Mouse (Mus musculus) left cerebral cortex, adult 9 months (tissue): Measurements from ENCODE around the gene Igf2bp2.

Experiments
- DNase-seq, 2 experiments: peaks; one replicate each; pipeline ENCODE4 v3.0.0; 2022; ENCODE audit warnings: low spot score in 2 of 2

Gene Igf2bp2

GRCm38 (mm10) chr16:22149076-22149475 is 14.0 kb downstream of the Igf2bp2 start:
- no peak for DNase-seq

GRCm38 (mm10) chr16:22147131-22147530 is 16.0 kb downstream of the Igf2bp2 start:
- DNase-seq: no peak

- no peak for DNase-seq
Observed at GRCm38 (mm10) chr16:22146071-22146470, 17.0 kb downstream of the Igf2bp2 start.

GRCm38 (mm10) chr16:22144490-22144889 is 18.6 kb downstream of the Igf2bp2 start:
- no peak for DNase-seq

- DNase-seq: no peak
Observed at GRCm38 (mm10) chr16:22140861-22141260, 22.2 kb downstream of the Igf2bp2 start.

- no peak for DNase-seq
Observed at GRCm38 (mm10) chr16:22139821-22140220, 23.3 kb downstream of the Igf2bp2 start.

- no peak for DNase-seq
Observed at GRCm38 (mm10) chr16:22136198-22136597, 26.9 kb downstream of the Igf2bp2 start.

GRCm38 (mm10) chr16:22131321-22131720 is 31.8 kb downstream of the Igf2bp2 start:
- DNase-seq: no peak

- DNase-seq: no peak
Observed at GRCm38 (mm10) chr16:22129511-22129910, 33.6 kb downstream of the Igf2bp2 start.

GRCm38 (mm10) chr16:22128595-22128994 is 34.5 kb downstream of the Igf2bp2 start:
- DNase-seq: no peak

- no peak for DNase-seq
Observed at GRCm38 (mm10) chr16:22127806-22128205, 35.3 kb downstream of the Igf2bp2 start.

GRCm38 (mm10) chr16:22126936-22127335 is 36.2 kb downstream of the Igf2bp2 start:
- no peak for DNase-seq

- DNase-seq: no peak
Observed at GRCm38 (mm10) chr16:22124325-22124918, 38.7 kb downstream of the Igf2bp2 start.

- DNase-seq: peak in 1 of 2 experiments; percentile 35
Observed at GRCm38 (mm10) chr16:22123658-22124057, 39.4 kb downstream of the Igf2bp2 start.

GRCm38 (mm10) chr16:22121109-22121508 is 42.0 kb downstream of the Igf2bp2 start:
- peak in 1 of 2 experiments; percentile 26 for DNase-seq

- no peak for DNase-seq
Observed at GRCm38 (mm10) chr16:22119524-22119923, 43.6 kb downstream of the Igf2bp2 start.

GRCm38 (mm10) chr16:22118716-22119501 is 44.2 kb downstream of the Igf2bp2 start:
- DNase-seq: peak; percentile 16 to 42

- no peak for DNase-seq
Observed at GRCm38 (mm10) chr16:22118151-22118550, 44.9 kb downstream of the Igf2bp2 start.

- DNase-seq: no peak
Observed at GRCm38 (mm10) chr16:22116748-22117147, 46.4 kb downstream of the Igf2bp2 start.

GRCm38 (mm10) chr16:22116058-22116457 is 47.0 kb downstream of the Igf2bp2 start:
- DNase-seq: no peak

GRCm38 (mm10) chr16:22110036-22110435 is 53.1 kb downstream of the Igf2bp2 start:
- no peak for DNase-seq

GRCm38 (mm10) chr16:22109159-22109558 is 53.9 kb downstream of the Igf2bp2 start:
- DNase-seq: no peak

- peak in 1 of 2 experiments; percentile 15 for DNase-seq
Observed at GRCm38 (mm10) chr16:22107897-22108516, 55.1 kb downstream of the Igf2bp2 start.
